In the genomic region with DNA sequence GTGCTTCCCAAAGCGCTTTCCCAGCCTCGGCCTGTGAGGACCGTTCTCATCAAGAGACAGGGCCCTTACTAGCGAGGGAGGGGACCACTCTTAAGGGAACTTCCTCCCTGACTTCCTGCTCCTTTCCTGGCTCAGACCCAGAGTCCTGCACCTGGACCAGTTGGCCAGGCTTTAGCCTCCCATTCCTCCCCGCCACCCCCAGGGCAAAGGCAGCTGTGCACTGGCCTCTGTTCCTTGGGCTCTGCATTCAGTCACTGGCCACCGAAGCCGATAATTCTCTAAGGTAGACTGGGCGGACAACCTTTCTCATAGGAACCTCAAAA, we compare ENCODE assay signal across 14 mouse cellular contexts.
DNase-seq lines count a peak whose midpoint lies in the region; ATAC-seq and TF ChIP-seq lines count a peak whose summit lies in the region.
"Had no signal": no experiment of that assay in that cellular context is flagged by ENCODE, and none has a peak within 500 bp of the region (broad histone marks: within the 10 kb centered on the region; RNA-seq: fewer than 3 reads in every experiment).

No protein-coding gene starts in this region.

- H3K4me2 ChIP-seq in embryonic facial prominence, embryonic 14.5 days (ENCODE audit: low read depth, low read length): no peak overlapping the region
- no peak overlapping the region for H3K4me2 ChIP-seq in heart, embryonic 13.5 days
- no peak overlapping the region for H3K4me2 ChIP-seq in kidney, embryonic 14.5 days (replicated peaks; ENCODE audit: low read depth, low read length)
- H3K4me2 ChIP-seq: embryonic facial prominence, embryonic 13.5 days; liver, embryonic 13.5 days had no signal

- peak; percentile 24 for DNase-seq in embryonic facial prominence, embryonic 14.5 days (ENCODE audit: low spot score)
- DNase-seq in embryonic facial prominence, embryonic 10.5 days (ENCODE audit: low spot score): no peak
- DNase-seq in heart, postnatal 4 days: no peak
- DNase-seq in limb, embryonic 10.5 days (ENCODE audit: low spot score): no peak
- DNase-seq in left cerebral cortex, postnatal 14 days (ENCODE audit: low spot score in 2 of 2): no peak
- DNase-seq: cerebellum, adult 11 months; gastrocnemius, postnatal 25 days; liver, embryonic 13.5 days; thymus, adult 2 months had no signal

- H3K4me3 ChIP-seq in embryonic facial prominence, embryonic 14.5 days (ENCODE audit: low read depth, low read length): no peak overlapping the region
- H3K4me3 ChIP-seq in embryonic facial prominence, embryonic 10.5 days: no peak overlapping the region
- H3K4me3 ChIP-seq in heart, embryonic 13.5 days: no peak overlapping the region
- H3K4me3 ChIP-seq in E14TG2a.4 (replicated peaks; ENCODE audit: low read length): peak overlapping the region; percentile 53
- H3K4me3 ChIP-seq in limb, embryonic 10.5 days: no peak overlapping the region
- no peak overlapping the region for H3K4me3 ChIP-seq in kidney, embryonic 14.5 days (ENCODE audit: low read length)
- H3K4me3 ChIP-seq: embryonic facial prominence, embryonic 13.5 days; liver, embryonic 13.5 days had no signal

- no peaks in the 10 kb centered on the region for H3K36me3 ChIP-seq in embryonic facial prominence, embryonic 14.5 days (ENCODE audit: control insufficient read depth, insufficient read depth, low read length)
- H3K36me3 ChIP-seq in embryonic facial prominence, embryonic 10.5 days (replicated peaks): no peaks in the 10 kb centered on the region
- no peaks in the 10 kb centered on the region for H3K36me3 ChIP-seq in heart, embryonic 13.5 days
- no peaks in the 10 kb centered on the region for H3K36me3 ChIP-seq in E14TG2a.4 (ENCODE audit: insufficient read depth, low read length)
- H3K36me3 ChIP-seq in limb, embryonic 10.5 days: no peaks in the 10 kb centered on the region
- H3K36me3 ChIP-seq in kidney, embryonic 14.5 days (ENCODE audit: control insufficient read depth, insufficient read depth, low read length): no peaks in the 10 kb centered on the region
- H3K36me3 ChIP-seq: embryonic facial prominence, embryonic 13.5 days; liver, embryonic 13.5 days had no signal

- intact Hi-C loops in left cerebral cortex, postnatal 14 days (cut with DNase I): no loop called here

- ATAC-seq in embryonic facial prominence, embryonic 14.5 days (ENCODE audit: low read depth): no peak; the same call in 1 of the 2 replicates
- no peak for ATAC-seq in heart, embryonic 13.5 days (ENCODE audit: extremely low read depth, insufficient number of reproducible peaks, low FRiP score, low TSS enrichment)
- ATAC-seq in kidney, embryonic 14.5 days (ENCODE audit: low FRiP score, low TSS enrichment): no peak
- ATAC-seq: intestine, postnatal 0 days had no signal

- peak overlapping the region; percentile 54; the same call in 1 of the 2 replicates for H3K27ac ChIP-seq in embryonic facial prominence, embryonic 14.5 days (replicated peaks; ENCODE audit: low read depth, low read length)
- no peak overlapping the region for H3K27ac ChIP-seq in embryonic facial prominence, embryonic 10.5 days (replicated peaks)
- peak overlapping the region; percentile 20; the same call in 1 of the 2 replicates for H3K27ac ChIP-seq in heart, embryonic 13.5 days (replicated peaks)
- peak overlapping the region; percentile 63 for H3K27ac ChIP-seq in limb, embryonic 10.5 days
- H3K27ac ChIP-seq in kidney, embryonic 14.5 days (ENCODE audit: low read depth, low read length): no peak overlapping the region
- H3K27ac ChIP-seq: embryonic facial prominence, embryonic 13.5 days; liver, embryonic 13.5 days had no signal

- H3K9me3 ChIP-seq in embryonic facial prominence, embryonic 14.5 days (ENCODE audit: control insufficient read depth, low read length): no peaks in the 10 kb centered on the region
- no peaks in the 10 kb centered on the region for H3K9me3 ChIP-seq in embryonic facial prominence, embryonic 10.5 days
- no peaks in the 10 kb centered on the region for H3K9me3 ChIP-seq in heart, embryonic 13.5 days
- H3K9me3 ChIP-seq in E14TG2a.4 (ENCODE audit: low read length): no peaks in the 10 kb centered on the region
- no peaks in the 10 kb centered on the region for H3K9me3 ChIP-seq in limb, embryonic 10.5 days (replicated peaks)
- no peaks in the 10 kb centered on the region for H3K9me3 ChIP-seq in kidney, embryonic 14.5 days (ENCODE audit: control insufficient read depth, low read length)
- H3K9me3 ChIP-seq: embryonic facial prominence, embryonic 13.5 days; liver, embryonic 13.5 days had no signal

- H3K27me3 ChIP-seq in embryonic facial prominence, embryonic 14.5 days (replicated peaks; ENCODE audit: control insufficient read depth, insufficient read depth, low read length): no peaks in the 10 kb centered on the region
- H3K27me3 ChIP-seq in embryonic facial prominence, embryonic 10.5 days (replicated peaks; ENCODE audit: low read depth, poor library complexity, severe bottlenecking): 0 out of 2 replicates have a peak, but pooled peaks cover 9% of the 10 kb centered on the region
- peaks cover 8% of the 10 kb centered on the region for H3K27me3 ChIP-seq in heart, embryonic 13.5 days (replicated peaks)
- H3K27me3 ChIP-seq in E14TG2a.4 (ENCODE audit: insufficient read depth, low read length): no peaks in the 10 kb centered on the region
- peaks cover 19% of the 10 kb centered on the region; the same call in 1 of the 2 replicates for H3K27me3 ChIP-seq in limb, embryonic 10.5 days (ENCODE audit: low read depth, poor library complexity, severe bottlenecking)
- no peaks in the 10 kb centered on the region for H3K27me3 ChIP-seq in kidney, embryonic 14.5 days (ENCODE audit: control insufficient read depth, insufficient read depth, low read length)
- H3K27me3 ChIP-seq: embryonic facial prominence, embryonic 13.5 days had no signal

- H3K4me1 ChIP-seq in embryonic facial prominence, embryonic 14.5 days (ENCODE audit: control insufficient read depth, insufficient read depth, low read length): peaks cover 27% of the 10 kb centered on the region
- H3K4me1 ChIP-seq in embryonic facial prominence, embryonic 10.5 days: peaks cover 38% of the 10 kb centered on the region
- peaks cover 51% of the 10 kb centered on the region for H3K4me1 ChIP-seq in heart, embryonic 13.5 days
- peaks cover 6% of the 10 kb centered on the region; the same call in 1 of the 2 replicates for H3K4me1 ChIP-seq in E14TG2a.4 (replicated peaks; ENCODE audit: low read depth, low read length)
- H3K4me1 ChIP-seq in limb, embryonic 10.5 days: peaks cover 42% of the 10 kb centered on the region
- H3K4me1 ChIP-seq in kidney, embryonic 14.5 days (ENCODE audit: control insufficient read depth, insufficient read depth, low read length): peaks cover 12% of the 10 kb centered on the region; the same call in 1 of the 2 replicates

- no peak for TF ChIP-seq CTCF in E14TG2a.4 (conservative IDR thresholded peaks at IDR 0.05; ENCODE audit: low read length)

- WGBS in embryonic facial prominence, embryonic 14.5 days: 63% methylated on average over 8 of the region's 8 CpGs
- 83% methylated on average over 8 of the region's 8 CpGs for WGBS in embryonic facial prominence, embryonic 10.5 days
- WGBS in heart, embryonic 13.5 days: 68% methylated on average over 8 of the region's 8 CpGs
- WGBS in limb, embryonic 10.5 days: 56% methylated on average over 8 of the region's 8 CpGs
- 41% methylated on average over 8 of the region's 8 CpGs for WGBS in kidney, embryonic 14.5 days

- no peak overlapping the region for H3K9ac ChIP-seq in embryonic facial prominence, embryonic 14.5 days (ENCODE audit: low read depth, low read length)
- no peak overlapping the region for H3K9ac ChIP-seq in heart, embryonic 13.5 days
- no peak overlapping the region for H3K9ac ChIP-seq in kidney, embryonic 14.5 days (ENCODE audit: low read depth, low read length)
- H3K9ac ChIP-seq: embryonic facial prominence, embryonic 13.5 days; liver, embryonic 13.5 days had no signal

Comparison
In these comparisons a context has a peak if more than half of its experiments do, and no peak if none do; other contexts are left out.
1. H3K27ac ChIP-seq: peak in embryonic facial prominence, embryonic 14.5 days (single experiment), heart, embryonic 13.5 days (single experiment) and limb, embryonic 10.5 days (single experiment); none in embryonic facial prominence, embryonic 10.5 days (single experiment) and kidney, embryonic 14.5 days (single experiment).